Mouse (Mus musculus) MEL (cell line): ENCODE data around the gene Myod1. TPM values are rescaled to one million over a fixed set of nuclear protein-coding genes. Genes with fewer than 3 reads are reported as not detected.

Source experiments
- DNase-seq: peaks from one replicate; pipeline ENCODE4 v3.0.0; 2011; ENCODE audit warnings: low read depth, low spot score
- H3K27ac ChIP-seq: 2 replicates; pipeline ENCODE4 v1.5.1; 2012; ENCODE audit warnings: low read depth, mild to moderate bottlenecking, control low read depth, low read length, moderate library complexity; ENCODE audit not compliant: control insufficient read depth
- H3K27me3 ChIP-seq, 2 experiments: fragments of 150-350 bp in 1 of 2; sonication (generic) in 1 of 2; 2 replicates each; pipeline ENCODE4 v1.6.1; 2012; ENCODE audit warnings: low read length in 2 of 2, mild to moderate bottlenecking in 2 of 2, improper control_type of control experiment in 1 of 2, moderate library complexity in 1 of 2; ENCODE audit not compliant: insufficient read depth in 2 of 2, control insufficient read depth in 1 of 2
- H3K36me3 ChIP-seq, 2 experiments: 2 replicates each; pipeline ENCODE4 v1.6.1; 2012 to 2014; ENCODE audit warnings: low read length in 2 of 2, improper control_type of control experiment in 1 of 2, inconsistent platforms in 1 of 2, mild to moderate bottlenecking in 1 of 2; ENCODE audit not compliant: insufficient read depth in 2 of 2, control insufficient read depth in 1 of 2
- H3K4me1 ChIP-seq, 2 experiments: fragments of 150-350 bp in 1 of 2; sonication (generic) in 1 of 2; 2 replicates each; pipeline ENCODE4 v1.6.1; 2012; ENCODE audit warnings: low read length in 2 of 2, improper control_type of control experiment in 1 of 2, mild to moderate bottlenecking in 1 of 2; ENCODE audit not compliant: insufficient read depth in 2 of 2, control insufficient read depth in 1 of 2
- H3K4me3 ChIP-seq, 2 experiments: fragments of 150-350 bp in 1 of 2; sonication (generic) in 1 of 2; 2 replicates each; pipeline ENCODE4 v1.5.1; 2012; ENCODE audit warnings: low read depth in 2 of 2, low read length in 2 of 2, mild to moderate bottlenecking in 2 of 2, moderate library complexity in 2 of 2, control low read depth in 1 of 2, improper control_type of control experiment in 1 of 2; ENCODE audit not compliant: control insufficient read depth in 1 of 2, insufficient read depth in 1 of 2
- H3K79me2 ChIP-seq: 2 replicates; pipeline ENCODE4 v1.6.1; 2012; ENCODE audit warnings: mild to moderate bottlenecking, low read length, moderate library complexity; ENCODE audit not compliant: control insufficient read depth, poor library complexity, insufficient read depth
- H3K9ac ChIP-seq: 2 replicates; pipeline ENCODE4 v1.6.1; 2012; ENCODE audit warnings: low read depth, mild to moderate bottlenecking, control low read depth, low read length, moderate library complexity; ENCODE audit not compliant: control insufficient read depth, poor library complexity, severe bottlenecking
- H3K9me3 ChIP-seq: fragments of 150-350 bp; sonication (generic); replicated peaks from 2 replicates; pipeline ENCODE4 v1.6.1; 2012; ENCODE audit warnings: mild to moderate bottlenecking, low read length, improper control_type of control experiment, moderate library complexity; ENCODE audit not compliant: insufficient read depth
- CHD1 ChIP-seq: IDR thresholded peaks from 2 replicates; pipeline ENCODE4 v1.6.1; 2012; ENCODE audit warnings: low read depth, mild to moderate bottlenecking, inconsistent platforms, low read length, improper control_type of control experiment
- CTCF ChIP-seq, 3 experiments: IDR thresholded peaks in 2 of 3; conservative IDR thresholded peaks in 1 of 3; 2 replicates each; pipeline ENCODE4 v1.5.1; 2011 to 2012; ENCODE audit warnings: low read length in 3 of 3, low read depth in 2 of 3, mild to moderate bottlenecking in 2 of 3, improper control_type of control experiment in 1 of 3, inconsistent platforms in 1 of 3, mixed read lengths in 1 of 3, moderate library complexity in 1 of 3; ENCODE audit not compliant: control insufficient read depth in 1 of 3, insufficient read depth in 1 of 3, poor library complexity in 1 of 3, severe bottlenecking in 1 of 3
- EP300 ChIP-seq, 2 experiments: IDR thresholded peaks; 2 replicates each; pipeline ENCODE4 v1.6.1; 2011; ENCODE audit warnings: improper control_type of control experiment in 2 of 2, low read length in 2 of 2, low read depth in 1 of 2, mild to moderate bottlenecking in 1 of 2
- ETS1 ChIP-seq: IDR thresholded peaks from 2 replicates; pipeline ENCODE4 v1.6.1; 2012; ENCODE audit warnings: low read depth, mild to moderate bottlenecking, inconsistent platforms, low read length, improper control_type of control experiment, moderate library complexity
- GATA1 ChIP-seq: IDR thresholded peaks from 2 replicates; pipeline ENCODE4 v1.6.1; 2011; ENCODE audit warnings: low read depth, low read length, improper control_type of control experiment
- HCFC1 ChIP-seq: IDR thresholded peaks from 2 replicates; pipeline ENCODE4 v1.6.1; 2012; ENCODE audit warnings: low read depth, mild to moderate bottlenecking, inconsistent platforms, low read length, improper control_type of control experiment, moderate library complexity
- JUND ChIP-seq: IDR thresholded peaks from 2 replicates; pipeline ENCODE4 v1.6.1; 2011; ENCODE audit warnings: low read depth, mild to moderate bottlenecking, improper control_type of control experiment, low read length
- KAT2A ChIP-seq: conservative IDR thresholded peaks from 2 replicates; pipeline ENCODE4 v1.6.1; 2012; ENCODE audit warnings: low read depth, low read length, improper control_type of control experiment, inconsistent platforms
- MAFK ChIP-seq: IDR thresholded peaks from 2 replicates; pipeline ENCODE4 v1.6.1; 2011; ENCODE audit warnings: low read depth, mild to moderate bottlenecking, low read length, improper control_type of control experiment, borderline replicate concordance
- MAX ChIP-seq: IDR thresholded peaks from 2 replicates; pipeline ENCODE4 v1.6.1; 2011; ENCODE audit warnings: low read length, improper control_type of control experiment
- MAZ ChIP-seq: IDR thresholded peaks from 2 replicates; pipeline ENCODE4 v1.6.1; 2012; ENCODE audit warnings: low read depth, mild to moderate bottlenecking, inconsistent platforms, low read length, improper control_type of control experiment
- MXI1 ChIP-seq: IDR thresholded peaks from 2 replicates; pipeline ENCODE4 v1.6.1; 2011; ENCODE audit warnings: mild to moderate bottlenecking, low read depth, low read length, improper control_type of control experiment
- MYC ChIP-seq: IDR thresholded peaks from 2 replicates; pipeline ENCODE4 v1.6.1; 2011; ENCODE audit warnings: low read depth, mild to moderate bottlenecking, low read length, improper control_type of control experiment, moderate library complexity
- POLR2AphosphoS2 ChIP-seq: IDR thresholded peaks from 2 replicates; pipeline ENCODE4 v1.6.1; 2011; ENCODE audit warnings: low read length, improper control_type of control experiment
- POLR2AphosphoS5 ChIP-seq: IDR thresholded peaks from 2 replicates; pipeline ENCODE4 v1.6.1; 2012; ENCODE audit warnings: low read depth, borderline replicate concordance, mild to moderate bottlenecking, inconsistent platforms, low read length, moderate library complexity, mixed read lengths
- RAD21 ChIP-seq: IDR thresholded peaks from 2 replicates; pipeline ENCODE4 v1.6.1; 2011; ENCODE audit warnings: mild to moderate bottlenecking, low read depth, low read length, improper control_type of control experiment
- SIN3A ChIP-seq: IDR thresholded peaks from 2 replicates; pipeline ENCODE4 v1.6.1; 2012; ENCODE audit warnings: low read length, improper control_type of control experiment, inconsistent platforms
- SMC3 ChIP-seq: IDR thresholded peaks from 2 replicates; pipeline ENCODE4 v1.6.1; 2011; ENCODE audit warnings: low read depth, low read length, improper control_type of control experiment
- USF1 ChIP-seq: IDR thresholded peaks from 2 replicates; pipeline ENCODE4 v1.6.1; 2014; ENCODE audit warnings: low read depth, mild to moderate bottlenecking, inconsistent platforms, low read length, improper control_type of control experiment, moderate library complexity
- USF2 ChIP-seq, 2 experiments: IDR thresholded peaks; 2 replicates each; pipeline ENCODE4 v1.6.1; 2011 to 2012; ENCODE audit warnings: improper control_type of control experiment in 2 of 2, low read length in 2 of 2, borderline replicate concordance in 1 of 2, inconsistent platforms in 1 of 2, low read depth in 1 of 2, mild to moderate bottlenecking in 1 of 2; ENCODE audit not compliant: insufficient read depth in 1 of 2
- ZC3H11A ChIP-seq: IDR thresholded peaks from 2 replicates; pipeline ENCODE4 v1.6.1; 2012; ENCODE audit warnings: low read depth, mild to moderate bottlenecking, inconsistent platforms, low read length, improper control_type of control experiment
- polyA plus RNA-seq, 2 experiments: library from polyadenylated mRNA; stranded (reverse) in 1 of 2; unstranded in 1 of 2; fragments of >175 nt in 1 of 2; fragments of >200 nt in 1 of 2; gene quantifications; 2 replicates each; pipeline versions ENCODE4 v1.2.1 to v1.2.4; 2012; ENCODE audit warnings: low replicate concordance in 2 of 2, low read depth in 1 of 2; ENCODE audit not compliant: insufficient read length in 2 of 2, insufficient read depth in 1 of 2, missing spikeins in 1 of 2
- total RNA-seq: library from RNA; depleted of rRNA; stranded (reverse); fragments of 300-350 nt; gene quantifications from 2 replicates; pipeline ENCODE4 v1.2.3, GENCODE M21; 2012

Myod1 gene
- total and polyA plus RNA-seq, 3 experiments: not detected

GRCm38 (mm10) chr7:46348813-46349212 is 27.5 kb upstream of the Myod1 start:
- no peaks in the 10 kb centered on the region; a peak in 1 of 4 replicates for H3K27me3 ChIP-seq
- H3K9ac ChIP-seq: no peak overlapping the region
- H3K4me3 ChIP-seq: no peak overlapping the region
- H3K4me1 ChIP-seq: peaks cover 0 to 3% of the 10 kb centered on the region in 2 experiments; a peak in 1 of 4 replicates
- H3K9me3 ChIP-seq: no peaks in the 10 kb centered on the region
- H3K79me2 ChIP-seq: no peaks in the 10 kb centered on the region
- H3K36me3 ChIP-seq: no peaks in the 10 kb centered on the region
- DNase-seq: no peak
- TF ChIP-seq JUND (no peak), CHD1 (no peak), RAD21 (no peak), MYC (no peak), USF2 (IDR thresholded peaks at IDR 0.05; ENCODE audit: borderline replicate concordance in 1 of 2, insufficient read depth in 1 of 2, low read depth in 1 of 2, low read length in 2 of 2) (no peak), CTCF (IDR thresholded peaks at IDR 0.05 in 2 of 3, conservative IDR thresholded peaks at IDR 0.05 in 1 of 3; ENCODE audit: control insufficient read depth in 1 of 3, insufficient read depth in 1 of 3, low read depth in 2 of 3, low read length in 3 of 3, poor library complexity in 1 of 3, severe bottlenecking in 1 of 3) (no peak), POLR2AphosphoS2 (no peak), MAX (no peak), HCFC1 (no peak), USF1 (no peak), SMC3 (no peak), SIN3A (no peak)
- no peak overlapping the region for H3K27ac ChIP-seq

GRCm38 (mm10) chr7:46350119-46350702 is 26.1 kb upstream of the Myod1 start:
- H3K9ac ChIP-seq: no peak overlapping the region
- TF ChIP-seq ZC3H11A (no peak), CHD1 (no peak), GATA1 (no peak)

GRCm38 (mm10) chr7:46352748-46353147 is 23.5 kb upstream of the Myod1 start:
- no peak for TF ChIP-seq MAX
- no peak for TF ChIP-seq MAFK
- no peak for TF ChIP-seq KAT2A
- TF ChIP-seq ZC3H11A: no peak
- TF ChIP-seq SIN3A: no peak
- no peak for TF ChIP-seq EP300 (IDR thresholded peaks at IDR 0.05; ENCODE audit: low read depth in 1 of 2, low read length in 2 of 2)
- no peak for TF ChIP-seq MXI1
- no peak for TF ChIP-seq ETS1
- no peak for TF ChIP-seq POLR2AphosphoS5
- no peak for TF ChIP-seq MAZ
- no peak for TF ChIP-seq GATA1
- TF ChIP-seq, all 39 proteins: peak for 0
- Histone ChIP-seq H3K9ac (no peak overlapping the region), H3K36me3 (no peaks in the 10 kb centered on the region), H3K4me1 (peaks cover 0 to 4% of the 10 kb centered on the region in 2 experiments; a peak in 1 of 4 replicates), H3K27me3 (no peaks in the 10 kb centered on the region; a peak in 1 of 4 replicates), H3K79me2 (no peaks in the 10 kb centered on the region), H3K27ac (no peak overlapping the region), H3K9me3 (no peaks in the 10 kb centered on the region), H3K4me3 (no peak overlapping the region)
- DNase-seq: no peak

More at GRCm38 (mm10) chr7:46350119-46350702, 26.1 kb upstream of the Myod1 start:
- no peak for DNase-seq
- no peaks in the 10 kb centered on the region; a peak in 1 of 4 replicates for H3K27me3 ChIP-seq
- no peak overlapping the region for H3K27ac ChIP-seq
- no peak overlapping the region for H3K4me3 ChIP-seq
- no peaks in the 10 kb centered on the region for H3K36me3 ChIP-seq
- H3K9me3 ChIP-seq: no peaks in the 10 kb centered on the region
- peaks cover 0 to 4% of the 10 kb centered on the region in 2 experiments; a peak in 1 of 4 replicates for H3K4me1 ChIP-seq
- no peaks in the 10 kb centered on the region for H3K79me2 ChIP-seq
